Mouse (Mus musculus): ENCODE measurements at regions not wholly inside any gene's neighbourhood (a gene's known extent, or its start where the extent isn't known, plus 50 kb on each side); places are given as distances from the start of the nearest gene placed in this dataset.
"Not testable (repeated sequence)": the region's sequence is repeated elsewhere in the genome, so short reads cannot be mapped to it uniquely, and the experiment has no call there.

- not testable (repeated sequence) for H3K4me3 ChIP-seq (ENCODE audit: low read length); H3K4me2 ChIP-seq (ENCODE audit: low read depth, low read length); H3K4me1 ChIP-seq (replicated peaks; ENCODE audit: control insufficient read depth, insufficient read depth, low read length); ATAC-seq (ENCODE audit: low read depth); H3K9ac ChIP-seq (ENCODE audit: low read length); H3K27me3 ChIP-seq (ENCODE audit: control insufficient read depth, insufficient read depth, low read depth, low read length); H3K27ac ChIP-seq (ENCODE audit: low read length); H3K9me3 ChIP-seq (ENCODE audit: control insufficient read depth, low read length); H3K36me3 ChIP-seq (ENCODE audit: control insufficient read depth, insufficient read depth, low read length)
- WGBS: 65% methylated on average over 3 of the region's 3 CpGs
These were observed 51.8 kb downstream of the Teddm3 start for GRCm38 (mm10) chr16:21102033-21102432.

- H3K4me2 ChIP-seq (ENCODE audit: low read depth, low read length); H3K4me1 ChIP-seq (replicated peaks; ENCODE audit: control insufficient read depth, insufficient read depth, low read length); H3K27ac ChIP-seq (ENCODE audit: low read length); H3K36me3 ChIP-seq (ENCODE audit: control insufficient read depth, insufficient read depth, low read length); H3K9me3 ChIP-seq (ENCODE audit: control insufficient read depth, low read length); H3K4me3 ChIP-seq (ENCODE audit: low read length); ATAC-seq (ENCODE audit: low read depth); H3K27me3 ChIP-seq (ENCODE audit: control insufficient read depth, insufficient read depth, low read depth, low read length); H3K9ac ChIP-seq (ENCODE audit: low read length): not testable (repeated sequence)
- 79% methylated on average over 2 of the region's 2 CpGs for WGBS
These were observed 53.7 kb downstream of the Teddm3 start for GRCm38 (mm10) chr16:21100126-21100525.

- no peaks in the 10 kb centered on the region for H3K27me3 ChIP-seq (ENCODE audit: control insufficient read depth, insufficient read depth, low read depth, low read length)
- H3K9ac ChIP-seq (ENCODE audit: low read length): no peak overlapping the region
- no peak for ATAC-seq (ENCODE audit: low read depth)
- H3K27ac ChIP-seq (ENCODE audit: low read length): no peak overlapping the region
- no peaks in the 10 kb centered on the region for H3K36me3 ChIP-seq (ENCODE audit: control insufficient read depth, insufficient read depth, low read length)
- 55% methylated on average over 5 of the region's 5 CpGs for WGBS
- H3K4me2 ChIP-seq (ENCODE audit: low read depth, low read length): no peak overlapping the region
- no peak overlapping the region for H3K4me3 ChIP-seq (ENCODE audit: low read length)
- H3K9me3 ChIP-seq (ENCODE audit: control insufficient read depth, low read length): no peaks in the 10 kb centered on the region
- no peaks in the 10 kb centered on the region for H3K4me1 ChIP-seq (replicated peaks; ENCODE audit: control insufficient read depth, insufficient read depth, low read length)
These were observed 79.0 kb downstream of the Teddm3 start for GRCm38 (mm10) chr16:21074779-21075148.

GRCm38 (mm10) chr16:21074082-21074778 is 79.6 kb downstream of the Teddm3 start:
- H3K4me1 ChIP-seq (replicated peaks; ENCODE audit: control insufficient read depth, insufficient read depth, low read length); H3K4me2 ChIP-seq (ENCODE audit: low read depth, low read length); H3K27me3 ChIP-seq (ENCODE audit: control insufficient read depth, insufficient read depth, low read depth, low read length); H3K4me3 ChIP-seq (ENCODE audit: low read length); H3K27ac ChIP-seq (ENCODE audit: low read length); H3K36me3 ChIP-seq (ENCODE audit: control insufficient read depth, insufficient read depth, low read length); H3K9ac ChIP-seq (ENCODE audit: low read length); H3K9me3 ChIP-seq (ENCODE audit: control insufficient read depth, low read length): not testable (repeated sequence)
- 29% methylated on average over 8 of the region's 10 CpGs for WGBS
- peak; percentile 76 for ATAC-seq (ENCODE audit: low read depth)

- H3K27ac ChIP-seq (ENCODE audit: low read length): no peak overlapping the region
- H3K27me3 ChIP-seq (ENCODE audit: control insufficient read depth, insufficient read depth, low read depth, low read length): no peaks in the 10 kb centered on the region
- no peak overlapping the region for H3K4me2 ChIP-seq (ENCODE audit: low read depth, low read length)
- no peak overlapping the region for H3K4me3 ChIP-seq (ENCODE audit: low read length)
- no peak overlapping the region for H3K9ac ChIP-seq (ENCODE audit: low read length)
- peaks cover 4% of the 10 kb centered on the region; the same call in 1 of the 2 replicates for H3K9me3 ChIP-seq (ENCODE audit: control insufficient read depth, low read length)
- no peak for ATAC-seq (ENCODE audit: low read depth)
- WGBS: 72% methylated on average over 2 of the region's 2 CpGs
- H3K36me3 ChIP-seq (ENCODE audit: control insufficient read depth, insufficient read depth, low read length): no peaks in the 10 kb centered on the region
- no peaks in the 10 kb centered on the region for H3K4me1 ChIP-seq (replicated peaks; ENCODE audit: control insufficient read depth, insufficient read depth, low read length)
These were observed 93.6 kb downstream of the Teddm3 start for GRCm38 (mm10) chr16:21060211-21060610.

GRCm38 (mm10) chr16:21054772-21055171 is 99.0 kb downstream of the Teddm3 start:
- no peak overlapping the region for H3K9ac ChIP-seq (ENCODE audit: low read length)
- no peak for ATAC-seq (ENCODE audit: low read depth)
- no peak overlapping the region for H3K4me2 ChIP-seq (ENCODE audit: low read depth, low read length)
- H3K4me1 ChIP-seq (replicated peaks; ENCODE audit: control insufficient read depth, insufficient read depth, low read length): no peaks in the 10 kb centered on the region
- no peaks in the 10 kb centered on the region for H3K36me3 ChIP-seq (ENCODE audit: control insufficient read depth, insufficient read depth, low read length)
- H3K4me3 ChIP-seq (ENCODE audit: low read length): no peak overlapping the region
- no peak overlapping the region for H3K27ac ChIP-seq (ENCODE audit: low read length)
- H3K9me3 ChIP-seq (ENCODE audit: control insufficient read depth, low read length): peaks cover 10% of the 10 kb centered on the region
- no peaks in the 10 kb centered on the region for H3K27me3 ChIP-seq (ENCODE audit: control insufficient read depth, insufficient read depth, low read depth, low read length)

- H3K27ac ChIP-seq (ENCODE audit: low read length); H3K36me3 ChIP-seq (ENCODE audit: control insufficient read depth, insufficient read depth, low read length); H3K9me3 ChIP-seq (ENCODE audit: control insufficient read depth, low read length); H3K27me3 ChIP-seq (ENCODE audit: control insufficient read depth, insufficient read depth, low read depth, low read length); H3K4me2 ChIP-seq (ENCODE audit: low read depth, low read length); ATAC-seq (ENCODE audit: low read depth); H3K4me3 ChIP-seq (ENCODE audit: low read length); H3K4me1 ChIP-seq (replicated peaks; ENCODE audit: control insufficient read depth, insufficient read depth, low read length); H3K9ac ChIP-seq (ENCODE audit: low read length): not testable (repeated sequence)
- WGBS: 88% methylated on average over 1 of the region's 1 CpGs
These were observed 131.7 kb downstream of the Teddm3 start for GRCm38 (mm10) chr16:21022087-21022486.

- Histone ChIP-seq H3K9me3 (ENCODE audit: control insufficient read depth, low read length) (peaks cover 3% of the 10 kb centered on the region), H3K4me3 (ENCODE audit: low read length) (no peak overlapping the region), H3K4me1 (replicated peaks; ENCODE audit: control insufficient read depth, insufficient read depth, low read length) (no peaks in the 10 kb centered on the region), H3K36me3 (ENCODE audit: control insufficient read depth, insufficient read depth, low read length) (no peaks in the 10 kb centered on the region), H3K4me2 (ENCODE audit: low read depth, low read length) (no peak overlapping the region), H3K27me3 (ENCODE audit: control insufficient read depth, insufficient read depth, low read depth, low read length) (no peaks in the 10 kb centered on the region), H3K27ac (ENCODE audit: low read length) (no peak overlapping the region), H3K9ac (ENCODE audit: low read length) (no peak overlapping the region)
- no peak for ATAC-seq (ENCODE audit: low read depth)
These were observed 148.9 kb downstream of the Teddm3 start for GRCm38 (mm10) chr16:21004871-21005270.

GRCm38 (mm10) chr16:21001126-21001525 is 152.7 kb downstream of the Teddm3 start:
- Histone ChIP-seq H3K9me3 (ENCODE audit: control insufficient read depth, low read length) (peaks cover 3% of the 10 kb centered on the region), H3K9ac (ENCODE audit: low read length) (no peak overlapping the region), H3K4me2 (ENCODE audit: low read depth, low read length) (no peak overlapping the region), H3K36me3 (ENCODE audit: control insufficient read depth, insufficient read depth, low read length) (no peaks in the 10 kb centered on the region), H3K27ac (ENCODE audit: low read length) (no peak overlapping the region), H3K4me1 (replicated peaks; ENCODE audit: control insufficient read depth, insufficient read depth, low read length) (no peaks in the 10 kb centered on the region), H3K4me3 (ENCODE audit: low read length) (no peak overlapping the region), H3K27me3 (ENCODE audit: control insufficient read depth, insufficient read depth, low read depth, low read length) (no peaks in the 10 kb centered on the region)
- no peak for ATAC-seq (ENCODE audit: low read depth)
- WGBS: 69% methylated on average over 1 of the region's 1 CpGs

GRCm38 (mm10) chr16:20990524-20990923 is 163.3 kb downstream of the Teddm3 start:
- no peak overlapping the region for H3K9ac ChIP-seq (ENCODE audit: low read length)
- H3K4me3 ChIP-seq (ENCODE audit: low read length): no peak overlapping the region
- no peaks in the 10 kb centered on the region for H3K4me1 ChIP-seq (replicated peaks; ENCODE audit: control insufficient read depth, insufficient read depth, low read length)
- H3K27me3 ChIP-seq (ENCODE audit: control insufficient read depth, insufficient read depth, low read depth, low read length): no peaks in the 10 kb centered on the region
- no peak for ATAC-seq (ENCODE audit: low read depth)
- no peaks in the 10 kb centered on the region for H3K9me3 ChIP-seq (ENCODE audit: control insufficient read depth, low read length)
- H3K36me3 ChIP-seq (ENCODE audit: control insufficient read depth, insufficient read depth, low read length): no peaks in the 10 kb centered on the region
- H3K4me2 ChIP-seq (ENCODE audit: low read depth, low read length): no peak overlapping the region
- WGBS: 88% methylated on average over 2 of the region's 2 CpGs
- no peak overlapping the region for H3K27ac ChIP-seq (ENCODE audit: low read length)

Data from lung, embryonic 16.5 days (tissue).